Mouse (Mus musculus): ENCODE measurements at regions not wholly inside any gene's neighbourhood (a gene's known extent, or its start where the extent isn't known, plus 50 kb on each side); places are given as distances from the start of the nearest gene placed in this dataset.

DNA sequence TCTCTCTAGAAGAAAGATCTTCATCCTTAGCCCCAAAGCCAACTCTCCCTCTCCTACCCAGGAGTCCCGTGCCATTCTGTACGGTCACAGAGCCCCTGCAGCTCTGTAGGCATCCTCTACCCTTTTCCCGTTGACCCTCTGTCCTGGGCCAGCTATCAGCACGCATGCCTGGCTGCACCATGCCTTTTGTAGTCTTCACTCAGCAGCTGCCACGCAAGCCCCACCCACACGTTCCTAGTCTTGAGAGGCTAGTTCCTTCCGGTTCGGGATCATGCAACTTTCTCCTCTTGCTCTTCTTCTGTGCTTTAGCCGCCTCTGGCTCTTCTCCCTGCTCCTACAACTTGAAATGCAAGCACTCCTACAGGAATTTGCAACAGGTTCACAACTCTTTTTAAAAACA lies 152.1 kb upstream of the Pgrmc2 start:
- TF ChIP-seq CTCF (IDR thresholded peaks at IDR 0.05) (no peak), EP300 (IDR thresholded peaks at IDR 0.05; ENCODE audit: insufficient read depth, low read depth, low read length) (no peak)

All from heart, adult 2 months (tissue).